Mouse (Mus musculus) thymus, adult 2 months (tissue): Measurements from ENCODE around the gene Lcn6. TPM values are rescaled to one million over a fixed set of nuclear protein-coding genes. Genes with fewer than 3 reads are reported as not detected.

Experiments used
- DNase-seq: peaks from one replicate; pipeline ENCODE4 v3.0.0; 2021
- H3K27ac ChIP-seq: fragments of 200-500 bp; 2 replicates; pipeline ENCODE4 v1.5.1; 2012; ENCODE audit warnings: low read length, control low read depth; ENCODE audit not compliant: control insufficient read depth, insufficient read depth
- H3K27me3 ChIP-seq: fragments of 200-500 bp; 2 replicates; pipeline ENCODE4 v1.6.1; 2012; ENCODE audit warnings: mild to moderate bottlenecking, low read length, moderate library complexity, mixed read lengths; ENCODE audit not compliant: control insufficient read depth, insufficient read depth
- H3K36me3 ChIP-seq: fragments of 200-500 bp; 2 replicates; pipeline ENCODE4 v1.6.1; 2012; ENCODE audit warnings: mild to moderate bottlenecking, low read length, moderate library complexity; ENCODE audit not compliant: control insufficient read depth, insufficient read depth
- H3K4me1 ChIP-seq: fragments of 200-500 bp; replicated peaks from 2 replicates; pipeline ENCODE4 v1.6.1; 2012; ENCODE audit warnings: low read length; ENCODE audit not compliant: control insufficient read depth, insufficient read depth
- H3K4me3 ChIP-seq: fragments of 200-500 bp; 2 replicates; pipeline ENCODE4 v1.5.1; 2012; ENCODE audit warnings: mild to moderate bottlenecking, low read length, control low read depth, moderate library complexity; ENCODE audit not compliant: control insufficient read depth, insufficient read depth
- CTCF ChIP-seq: fragments of 200-500 bp; IDR thresholded peaks from 2 replicates; pipeline ENCODE4 v1.5.1; 2012; ENCODE audit warnings: mild to moderate bottlenecking, control low read depth, low read length, moderate library complexity, borderline replicate concordance; ENCODE audit not compliant: control insufficient read depth, poor library complexity, insufficient read depth; ENCODE audit errors: extremely low read depth
- POLR2A ChIP-seq: fragments of 200-500 bp; IDR thresholded peaks from 2 replicates; pipeline ENCODE4 v1.6.1; 2012; ENCODE audit warnings: mild to moderate bottlenecking, low read length, control low read depth, moderate library complexity; ENCODE audit not compliant: control insufficient read depth, poor library complexity, insufficient read depth; ENCODE audit errors: extremely low read depth
- WGBS: fragments of 180-500 bp; shearing (Covaris S2); methylation state at CpG from one replicate; pipeline ENCODE4 v1.1.7; 2018; 5-methylcytosine and 5-hydroxymethylcytosine counted together
- polyA plus RNA-seq: library from polyadenylated mRNA; depleted of rRNA; stranded (reverse); fragments of >200 nt; gene quantifications from 2 replicates; pipeline ENCODE4 v1.2.3, GENCODE M21; 2012

Gene Lcn6
- polyA plus RNA-seq, 1 experiment: 0.20 TPM

DNA sequence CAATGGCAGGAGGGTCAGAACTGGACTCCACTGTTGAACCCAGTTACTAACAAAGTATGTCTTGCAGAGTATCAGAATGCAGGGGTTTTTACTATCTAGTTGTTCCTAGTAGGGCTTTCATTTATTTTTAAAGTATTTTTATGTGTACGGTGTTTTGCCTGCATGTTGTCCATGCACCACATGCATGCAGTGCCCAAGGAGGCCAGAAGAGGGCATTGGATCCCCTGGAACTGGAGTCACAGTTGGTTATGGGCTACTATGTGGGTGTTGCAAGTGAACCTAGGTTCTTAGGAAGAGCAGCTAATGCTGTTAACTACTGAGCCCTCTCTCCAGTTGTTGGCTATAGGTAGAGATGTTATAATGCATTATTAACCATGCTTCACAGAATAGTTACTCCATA is 13.1 kb upstream of the Lcn6 start:
- no peaks in the 10 kb centered on the region for H3K27me3 ChIP-seq
- no peak overlapping the region for H3K27ac ChIP-seq
- H3K36me3 ChIP-seq: no peaks in the 10 kb centered on the region
- peak; percentile 81 for DNase-seq
- no peaks in the 10 kb centered on the region for H3K4me1 ChIP-seq
- no peak for TF ChIP-seq CTCF
- no peak for TF ChIP-seq POLR2A
- no peak overlapping the region for H3K4me3 ChIP-seq
- 33% methylated on average over 1 of the region's 1 CpGs for WGBS

DNA sequence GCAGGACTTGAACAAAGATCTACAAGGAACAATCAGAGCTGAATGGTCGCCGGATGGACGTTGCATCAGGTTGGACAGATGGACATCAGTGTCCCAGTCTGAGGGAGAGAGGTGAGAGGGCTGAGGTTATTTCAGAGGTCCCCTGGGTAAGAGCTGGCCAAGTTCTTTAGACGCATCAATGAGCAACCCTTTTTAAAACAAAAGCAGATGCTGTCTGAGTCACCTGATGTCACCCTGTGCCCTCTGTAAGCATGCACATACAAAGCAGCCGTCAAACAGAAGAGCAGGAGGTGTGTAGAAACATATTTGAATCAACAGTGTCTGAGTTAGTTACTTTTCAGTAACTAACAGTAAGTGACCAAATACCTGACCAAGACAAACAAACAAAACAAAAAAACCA is 12.5 kb upstream of the Lcn6 start:
- Histone ChIP-seq H3K4me3 (no peak overlapping the region), H3K27me3 (no peaks in the 10 kb centered on the region), H3K27ac (no peak overlapping the region), H3K36me3 (no peaks in the 10 kb centered on the region), H3K4me1 (no peaks in the 10 kb centered on the region)
- 93% methylated on average over 5 of the region's 5 CpGs for WGBS
- no peak for DNase-seq
- TF ChIP-seq CTCF (no peak), POLR2A (no peak)

DNA sequence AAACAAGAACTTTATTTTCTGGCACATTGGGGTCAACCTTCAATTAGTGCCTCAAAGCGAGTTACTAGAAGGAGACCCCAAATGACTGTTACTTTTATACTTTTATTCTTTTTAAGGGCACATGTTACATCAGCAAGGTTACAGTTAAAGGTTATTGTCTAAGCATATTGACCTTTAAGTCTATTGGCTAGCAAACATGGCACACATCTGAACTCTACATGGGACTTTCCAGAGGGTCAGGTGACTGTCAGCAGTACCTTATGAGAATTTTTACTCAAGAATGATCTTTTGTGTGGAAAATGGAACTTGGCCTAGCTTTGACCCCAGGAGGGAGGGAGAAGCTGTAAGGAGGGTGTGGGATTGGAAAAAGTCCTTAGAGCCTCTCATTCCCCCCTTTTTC is 10.1 kb upstream of the Lcn6 start:
- H3K4me3 ChIP-seq: no peak overlapping the region
- no peak overlapping the region for H3K27ac ChIP-seq
- no peak for DNase-seq
- H3K4me1 ChIP-seq: no peaks in the 10 kb centered on the region
- H3K36me3 ChIP-seq: no peaks in the 10 kb centered on the region
- no peak for TF ChIP-seq POLR2A
- no peak for TF ChIP-seq CTCF
- no peaks in the 10 kb centered on the region for H3K27me3 ChIP-seq
- WGBS: 75% methylated on average over 1 of the region's 1 CpGs

DNA sequence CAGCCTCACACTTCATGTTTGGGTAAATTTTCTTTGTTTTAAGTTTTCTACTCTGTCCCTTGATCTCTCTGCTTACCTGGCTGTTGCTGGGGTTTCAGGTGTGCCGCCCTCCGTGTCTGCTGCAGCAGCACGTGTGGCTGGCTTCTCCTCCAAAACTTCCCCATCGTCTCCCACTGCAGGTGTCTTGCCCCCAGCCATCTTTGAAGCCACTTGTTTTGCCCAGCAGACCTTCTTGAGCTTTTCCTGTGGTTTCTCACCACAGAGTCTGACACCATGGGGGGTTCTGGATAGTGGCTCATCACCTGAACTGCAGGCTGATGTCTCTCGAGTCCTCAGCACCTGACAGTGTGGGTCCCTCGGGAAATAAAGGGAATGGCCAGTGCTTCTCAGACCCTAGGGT is 3.0 kb downstream of the Lcn6 start:
- peaks cover 18% of the 10 kb centered on the region for H3K4me1 ChIP-seq
- no peak for TF ChIP-seq POLR2A
- no peak for TF ChIP-seq CTCF
- no peaks in the 10 kb centered on the region for H3K36me3 ChIP-seq
- WGBS: 5% methylated on average over 6 of the region's 6 CpGs
- H3K27ac ChIP-seq: no peak overlapping the region
- peak; percentile 68 for DNase-seq
- H3K27me3 ChIP-seq: no peaks in the 10 kb centered on the region
- H3K4me3 ChIP-seq: no peak overlapping the region

GRCm38 (mm10) chr2:25682426-25682825 is 5.8 kb downstream of the Lcn6 start, which contains the start of gene Lcn10:
TSS of gene Lcn10 (plus strand) at chr2:25682726.
- Histone ChIP-seq H3K4me1 (peaks cover 18% of the 10 kb centered on the region), H3K36me3 (no peaks in the 10 kb centered on the region), H3K4me3 (no peak within 1 kb of the TSS), H3K27ac (no peak within 1 kb of the TSS), H3K27me3 (no peaks in the 10 kb centered on the region)
- no peak for DNase-seq
- TF ChIP-seq POLR2A (no peak), CTCF (no peak)
- WGBS: 71% methylated on average over 2 of the region's 2 CpGs

DNA sequence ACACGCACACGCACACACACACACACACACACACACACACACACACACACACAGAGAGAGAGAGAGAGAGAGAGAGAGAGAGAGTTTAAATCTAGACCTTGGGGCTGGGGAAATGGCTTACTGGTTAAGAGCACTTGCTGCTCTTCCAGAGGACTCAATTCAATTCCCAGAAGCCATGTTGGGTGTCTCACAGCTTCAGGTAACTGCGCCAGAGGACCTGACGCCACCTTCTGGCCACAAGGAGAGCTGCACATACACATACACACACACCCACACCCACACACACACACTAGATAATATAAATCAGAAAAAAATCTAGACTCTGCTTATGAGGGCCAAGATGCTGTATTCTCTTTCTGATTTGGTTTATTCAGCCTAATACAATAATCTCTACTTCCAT is 10.4 kb downstream of the Lcn6 start:
- WGBS: 80% methylated on average over 4 of the region's 4 CpGs
- H3K27me3 ChIP-seq: no peaks in the 10 kb centered on the region
- no peak for TF ChIP-seq POLR2A
- no peak for TF ChIP-seq CTCF
- no peak overlapping the region for H3K4me3 ChIP-seq
- no peaks in the 10 kb centered on the region for H3K4me1 ChIP-seq
- no peak overlapping the region for H3K27ac ChIP-seq
- H3K36me3 ChIP-seq: no peaks in the 10 kb centered on the region
- DNase-seq: no peak

DNA sequence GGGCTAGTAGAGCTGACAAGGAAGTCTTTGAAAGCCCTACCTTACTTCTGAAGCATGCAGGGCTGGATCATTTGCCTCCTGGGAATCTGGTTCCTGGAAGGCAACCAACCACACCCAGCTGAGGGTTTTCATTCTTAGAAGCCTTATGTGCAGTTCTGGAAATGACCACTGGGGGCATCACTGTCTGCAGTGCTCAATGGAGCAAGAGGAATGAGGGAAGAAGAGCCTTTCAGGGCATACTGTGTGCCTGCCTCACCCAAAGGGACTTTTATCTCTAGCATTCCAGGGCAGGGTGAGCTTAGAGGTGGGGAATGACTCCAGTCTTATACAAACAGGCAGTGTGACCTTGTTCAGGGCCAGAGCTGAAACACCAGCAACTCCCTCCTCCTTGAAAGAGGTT is 18.0 kb downstream of the Lcn6 start:
- H3K27ac ChIP-seq: no peak overlapping the region
- no peaks in the 10 kb centered on the region for H3K4me1 ChIP-seq
- TF ChIP-seq CTCF (no peak), POLR2A (no peak)
- no peak overlapping the region for H3K4me3 ChIP-seq
- no peaks in the 10 kb centered on the region for H3K27me3 ChIP-seq
- DNase-seq: peak; percentile 65
- H3K36me3 ChIP-seq: no peaks in the 10 kb centered on the region

- Histone ChIP-seq H3K4me3 (no peak overlapping the region), H3K27me3 (no peaks in the 10 kb centered on the region), H3K27ac (no peak overlapping the region), H3K4me1 (no peaks in the 10 kb centered on the region), H3K36me3 (no peaks in the 10 kb centered on the region)
- WGBS: 83% methylated on average over 4 of the region's 4 CpGs
- DNase-seq: no peak
- TF ChIP-seq POLR2A: no peak
- no peak for TF ChIP-seq CTCF
Measured at GRCm38 (mm10) chr2:25696951-25697350, 20.4 kb downstream of the Lcn6 start.
